Mouse (Mus musculus): ENCODE measurements at regions not wholly inside any gene's neighbourhood (a gene's known extent, or its start where the extent isn't known, plus 50 kb on each side); places are given as distances from the start of the nearest gene placed in this dataset.

- no peak for TF ChIP-seq CTCF (IDR thresholded peaks at IDR 0.05; ENCODE audit: borderline replicate concordance, insufficient read depth, low read length)
- TF ChIP-seq POLR2A (IDR thresholded peaks at IDR 0.05; ENCODE audit: low read depth, low read length), result no peak
Measured at GRCm38 (mm10) chr1:113372679-113373078, 1508.0 kb upstream of the Dsel start.
